Mouse (Mus musculus) ES-Bruce4 (cell line): ENCODE measurements at regions not wholly inside any gene's neighbourhood (a gene's known extent, or its start where the extent isn't known, plus 50 kb on each side); places are given as distances from the start of the nearest gene placed in this dataset.

ENCODE experiments used
- H3K27ac ChIP-seq: 2 replicates; pipeline ENCODE4 v1.5.1; 2012; ENCODE audit warnings: low read length, inconsistent platforms; ENCODE audit not compliant: insufficient read depth
- H3K27me3 ChIP-seq: 2 replicates; pipeline ENCODE4 v1.6.1; 2012; ENCODE audit warnings: mild to moderate bottlenecking, low read length, inconsistent platforms; ENCODE audit not compliant: control insufficient read depth, poor library complexity, insufficient read depth, severe bottlenecking
- H3K36me3 ChIP-seq: 2 replicates; pipeline ENCODE4 v1.6.1; 2012; ENCODE audit warnings: inconsistent platforms, mild to moderate bottlenecking, low read length, moderate library complexity; ENCODE audit not compliant: control insufficient read depth, poor library complexity, insufficient read depth, severe bottlenecking
- H3K4me1 ChIP-seq: one replicate; pipeline ENCODE4 v1.8.1; 2011; ENCODE audit warnings: low read length; ENCODE audit not compliant: control insufficient read depth, insufficient read depth
- H3K4me3 ChIP-seq: 2 replicates; pipeline ENCODE4 v1.5.1; 2011; ENCODE audit warnings: low read depth, mild to moderate bottlenecking, low read length
- H3K9ac ChIP-seq: 2 replicates; pipeline ENCODE4 v1.6.1; 2012; ENCODE audit warnings: low read depth, mild to moderate bottlenecking, inconsistent platforms; ENCODE audit not compliant: poor library complexity, severe bottlenecking
- H3K9me3 ChIP-seq: replicated peaks from 2 replicates; pipeline ENCODE4 v1.6.1; 2012; ENCODE audit warnings: mild to moderate bottlenecking, low read length, inconsistent platforms; ENCODE audit not compliant: control insufficient read depth, poor library complexity, insufficient read depth, severe bottlenecking
- CTCF ChIP-seq: IDR thresholded peaks from one replicate; pipeline ENCODE4 v1.8.1; 2011; ENCODE audit warnings: low read depth, low read length
- EP300 ChIP-seq: IDR thresholded peaks from 2 replicates; pipeline ENCODE4 v1.6.1; 2011; ENCODE audit warnings: low read depth, low read length; ENCODE audit not compliant: insufficient read depth
- POLR2A ChIP-seq: IDR thresholded peaks from one replicate; pipeline ENCODE4 v1.8.1; 2011; ENCODE audit warnings: low read length; ENCODE audit not compliant: insufficient read depth

DNA sequence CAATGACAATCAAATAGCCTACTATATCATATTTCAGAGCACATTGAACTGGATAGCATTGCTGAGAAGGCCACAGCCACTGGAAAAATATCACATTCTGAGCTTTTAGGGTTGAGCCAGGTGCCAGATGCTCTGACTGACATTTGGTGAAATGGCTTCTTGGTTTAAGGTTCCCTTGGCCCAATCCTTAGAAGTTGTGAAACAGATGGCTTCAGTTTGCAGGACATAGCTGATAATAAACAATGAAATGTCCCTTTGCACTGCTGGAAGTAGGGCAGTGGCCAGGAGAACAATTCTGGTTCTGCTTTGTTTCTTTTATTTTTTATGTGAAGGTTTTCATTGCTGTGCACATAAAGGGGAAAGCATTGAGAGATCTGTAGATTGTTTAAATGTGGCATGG is 906.0 kb downstream of the Tbl1xr1 start:
- Histone ChIP-seq H3K27me3 (no peaks in the 10 kb centered on the region), H3K27ac (no peak overlapping the region), H3K9me3 (no peaks in the 10 kb centered on the region), H3K4me3 (no peak overlapping the region), H3K36me3 (no peaks in the 10 kb centered on the region), H3K4me1 (no peaks in the 10 kb centered on the region), H3K9ac (no peak overlapping the region)
- TF ChIP-seq CTCF = no peak
- TF ChIP-seq EP300 = no peak
- no peak for TF ChIP-seq POLR2A

DNA sequence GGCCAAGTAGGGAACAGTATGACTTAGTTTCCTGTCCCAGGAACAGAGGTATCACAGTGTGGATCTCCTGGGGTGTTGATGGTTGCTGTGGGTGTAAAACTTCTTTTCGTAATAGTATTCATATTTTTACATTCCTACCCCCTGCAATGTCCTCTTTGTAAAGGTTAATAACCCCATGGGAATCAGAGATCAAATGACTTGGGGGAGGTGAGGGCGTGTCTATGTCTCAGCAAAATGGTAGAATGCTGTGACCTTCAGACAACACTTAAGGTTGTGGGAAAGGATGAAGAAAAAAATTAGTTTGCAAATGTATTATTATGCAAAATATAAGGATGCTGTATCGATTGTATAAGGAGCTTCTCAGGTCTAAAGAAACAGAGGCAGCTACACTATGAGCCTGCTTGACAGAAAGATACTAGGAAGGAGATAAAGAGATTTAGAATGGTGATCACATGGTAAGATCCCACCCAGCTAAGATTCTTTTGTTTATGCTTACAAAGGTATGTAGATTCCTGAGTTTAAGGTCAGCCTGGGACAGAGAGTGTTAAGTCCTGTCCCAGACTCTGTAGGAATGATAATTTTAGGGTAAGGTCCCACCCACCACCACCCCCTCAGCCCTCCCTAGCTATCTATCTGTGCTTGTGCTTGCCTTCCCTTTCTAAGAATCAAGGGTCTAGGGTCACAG is 913.8 kb downstream of the Tbl1xr1 start:
- Histone ChIP-seq H3K27me3 (no peaks in the 10 kb centered on the region), H3K9ac (no peak overlapping the region), H3K27ac (0 out of 2 replicates have a peak overlapping the region, but pooled peaks have one; percentile 51), H3K4me3 (no peak overlapping the region), H3K36me3 (no peaks in the 10 kb centered on the region), H3K9me3 (no peaks in the 10 kb centered on the region), H3K4me1 (no peaks in the 10 kb centered on the region)
- no peak for TF ChIP-seq CTCF
- 0 out of 2 replicates have a peak, but pooled peaks have one; percentile 10 for TF ChIP-seq EP300
- no peak for TF ChIP-seq POLR2A

DNA sequence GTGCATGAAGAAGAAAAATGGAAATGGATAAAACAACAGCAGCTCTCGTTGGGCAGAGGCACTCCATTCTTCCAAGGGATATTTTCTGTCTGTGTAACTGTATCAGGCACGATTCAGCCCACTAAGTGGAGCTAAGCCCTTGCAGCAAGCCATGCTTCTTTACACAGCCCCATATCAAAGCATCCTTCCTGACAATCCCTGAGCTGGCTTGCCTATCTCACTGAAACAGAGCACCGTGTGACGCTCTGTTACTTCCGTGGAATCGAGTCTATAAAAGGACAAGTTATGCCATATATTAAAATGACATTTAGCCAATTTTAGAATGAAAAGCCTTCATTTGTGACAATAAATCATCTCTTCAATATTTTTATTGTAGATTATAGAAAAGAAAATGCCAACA is 918.8 kb downstream of the Tbl1xr1 start:
- Histone ChIP-seq H3K27ac (no peak overlapping the region), H3K4me3 (no peak overlapping the region), H3K36me3 (no peaks in the 10 kb centered on the region), H3K9me3 (no peaks in the 10 kb centered on the region), H3K9ac (no peak overlapping the region), H3K27me3 (no peaks in the 10 kb centered on the region), H3K4me1 (no peaks in the 10 kb centered on the region)
- TF ChIP-seq CTCF = no peak
- TF ChIP-seq POLR2A = no peak
- no peak for TF ChIP-seq EP300

DNA sequence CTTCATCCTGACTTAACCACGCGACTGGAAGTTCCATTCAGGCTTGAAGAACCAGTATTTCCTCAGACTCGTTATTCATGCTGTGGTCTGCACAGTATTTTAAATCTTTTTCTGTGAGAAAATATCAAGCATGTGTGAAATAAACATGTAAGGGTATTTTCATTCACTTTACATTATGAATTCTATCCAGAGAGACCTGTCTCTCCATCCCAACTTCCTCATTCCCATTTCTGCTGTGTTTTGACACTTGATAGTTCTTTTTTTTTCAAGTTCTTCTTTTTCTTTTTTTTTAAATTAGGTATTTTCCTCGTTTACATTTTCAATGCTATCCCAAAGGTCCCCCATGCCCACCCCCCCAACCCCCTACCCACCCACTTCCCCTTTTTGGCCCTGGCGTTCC is 919.4 kb downstream of the Tbl1xr1 start:
- Histone ChIP-seq H3K27ac (no peak overlapping the region), H3K4me3 (no peak overlapping the region), H3K4me1 (no peaks in the 10 kb centered on the region), H3K9ac (no peak overlapping the region), H3K36me3 (no peaks in the 10 kb centered on the region), H3K27me3 (no peaks in the 10 kb centered on the region), H3K9me3 (no peaks in the 10 kb centered on the region)
- TF ChIP-seq CTCF (no peak), EP300 (no peak), POLR2A (no peak)

DNA sequence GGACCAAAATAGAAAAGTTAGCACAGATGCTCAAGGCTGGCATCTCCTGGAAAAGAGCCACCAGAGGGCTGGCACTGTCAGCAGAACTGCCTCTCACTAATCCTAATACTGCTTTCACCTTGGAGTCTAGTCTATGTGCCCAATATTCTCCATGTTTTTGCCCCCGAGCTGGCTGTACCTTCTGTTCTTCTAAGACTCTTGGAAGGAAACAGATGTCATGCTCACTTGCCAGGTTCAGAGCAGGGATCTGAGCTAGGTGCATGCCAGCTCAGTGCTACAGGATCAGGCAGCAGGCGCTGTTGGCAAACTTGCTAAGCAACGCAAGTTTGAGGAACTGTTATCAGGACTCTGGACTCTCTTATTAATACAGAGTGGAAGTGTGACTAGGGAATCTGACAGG is 924.6 kb downstream of the Tbl1xr1 start:
- no peak for TF ChIP-seq CTCF
- no peak for TF ChIP-seq POLR2A
- TF ChIP-seq EP300 = no peak
- no peaks in the 10 kb centered on the region for H3K27me3 ChIP-seq

DNA sequence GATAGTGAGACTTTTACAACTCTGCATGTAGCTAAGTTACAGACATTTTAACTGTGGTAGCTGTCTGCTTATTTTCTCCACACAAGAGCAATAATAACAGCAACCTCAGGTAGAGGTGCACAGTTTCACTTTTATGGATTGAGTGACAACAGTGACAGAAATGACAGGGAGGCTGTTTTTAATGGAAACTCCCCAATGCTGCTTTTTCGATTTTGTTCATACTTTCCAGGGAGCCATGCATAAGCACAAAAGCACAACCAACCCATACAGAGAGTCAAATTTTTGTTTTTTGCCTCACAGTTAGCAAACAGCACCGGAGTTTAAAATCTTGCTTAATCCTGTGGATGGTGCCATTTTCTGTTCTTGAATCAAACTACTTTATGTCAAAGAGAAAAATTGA is 955.6 kb downstream of the Tbl1xr1 start:
- H3K4me1 ChIP-seq = no peaks in the 10 kb centered on the region
- H3K27ac ChIP-seq = no peak overlapping the region
- no peak overlapping the region for H3K9ac ChIP-seq
- no peaks in the 10 kb centered on the region for H3K27me3 ChIP-seq
- no peak for TF ChIP-seq CTCF
- TF ChIP-seq EP300 = no peak
- TF ChIP-seq POLR2A = no peak
- no peaks in the 10 kb centered on the region for H3K36me3 ChIP-seq
- H3K4me3 ChIP-seq = no peak overlapping the region
- no peaks in the 10 kb centered on the region for H3K9me3 ChIP-seq

More for the DNA sequence above, 924.6 kb downstream of the Tbl1xr1 start:
- no peak overlapping the region for H3K4me3 ChIP-seq
- H3K9me3 ChIP-seq = no peaks in the 10 kb centered on the region
- H3K36me3 ChIP-seq = no peaks in the 10 kb centered on the region
- no peak overlapping the region for H3K9ac ChIP-seq
- no peak overlapping the region for H3K27ac ChIP-seq
- no peaks in the 10 kb centered on the region for H3K4me1 ChIP-seq
